Mouse (Mus musculus): Measurements from ENCODE around the gene Ppp1r13l. TPM values are rescaled to one million over a fixed set of nuclear protein-coding genes. Genes with fewer than 3 reads are reported as not detected.

The Ppp1r13l gene
- polyA plus RNA-seq, 1 experiment from 2014 or later, result 3.0 TPM

- Histone ChIP-seq H3K27me3 (ENCODE audit: insufficient read depth, low read length) (no peaks in the 10 kb centered on the region), H3K27ac (no peak overlapping the region), H3K4me2 (ENCODE audit: low read length) (no peak overlapping the region), H3K4me1 (replicated peaks; ENCODE audit: insufficient read depth, low read length) (0 out of 2 replicates have a peak, but pooled peaks cover 12% of the 10 kb centered on the region), H3K9me3 (replicated peaks; ENCODE audit: low read length) (no peaks in the 10 kb centered on the region), H3K4me3 (replicated peaks; ENCODE audit: low read depth, low read length) (no peak overlapping the region), H3K9ac (ENCODE audit: low read depth, low read length) (no peak overlapping the region), H3K36me3 (ENCODE audit: insufficient read depth, low read length) (no peaks in the 10 kb centered on the region)
- DNase-seq (ENCODE audit: low spot score) (no peak), ATAC-seq (replicated peaks; ENCODE audit: low FRiP score, low read depth) (no peak)
- WGBS, result 75% methylated on average over 4 of the region's 4 CpGs
- no peak for TF ChIP-seq CTCF (IDR thresholded peaks at IDR 0.05; ENCODE audit: low read depth)
Observed at GRCm38 (mm10) chr7:19365376-19365775, 5.8 kb downstream of the Ppp1r13l start.

GRCm38 (mm10) chr7:19368380-19368779, 8.8 kb downstream of the Ppp1r13l start:
- H3K27ac ChIP-seq, result no peak overlapping the region
- H3K4me2 ChIP-seq (ENCODE audit: low read length), result no peak overlapping the region
- H3K4me1 ChIP-seq (replicated peaks; ENCODE audit: insufficient read depth, low read length), result 0 out of 2 replicates have a peak, but pooled peaks cover 5% of the 10 kb centered on the region
- ATAC-seq (replicated peaks; ENCODE audit: low FRiP score, low read depth), result no peak
- H3K36me3 ChIP-seq (ENCODE audit: insufficient read depth, low read length), result no peaks in the 10 kb centered on the region
- H3K9me3 ChIP-seq (replicated peaks; ENCODE audit: low read length), result no peaks in the 10 kb centered on the region
- 20% methylated on average over 16 of the region's 16 CpGs for WGBS
- DNase-seq (ENCODE audit: low spot score), result peak; percentile 64
- H3K27me3 ChIP-seq (ENCODE audit: insufficient read depth, low read length), result no peaks in the 10 kb centered on the region
- peak; percentile 8; the same call in 1 of the 2 replicates for TF ChIP-seq CTCF (IDR thresholded peaks at IDR 0.05; ENCODE audit: low read depth)
- no peak overlapping the region for H3K4me3 ChIP-seq (replicated peaks; ENCODE audit: low read depth, low read length)
- no peak overlapping the region for H3K9ac ChIP-seq (ENCODE audit: low read depth, low read length)

- H3K27ac ChIP-seq, result no peak overlapping the region
- H3K9me3 ChIP-seq (replicated peaks; ENCODE audit: low read length), result no peaks in the 10 kb centered on the region
- peak overlapping the region; percentile 74 for H3K4me2 ChIP-seq (ENCODE audit: low read length)
- peak overlapping the region; percentile 26 for H3K4me3 ChIP-seq (replicated peaks; ENCODE audit: low read depth, low read length)
- WGBS, result 10% methylated on average over 45 of the region's 46 CpGs
- no peaks in the 10 kb centered on the region for H3K27me3 ChIP-seq (ENCODE audit: insufficient read depth, low read length)
- peak; percentile 60 for DNase-seq (ENCODE audit: low spot score)
- H3K36me3 ChIP-seq (ENCODE audit: insufficient read depth, low read length), result no peaks in the 10 kb centered on the region
- peak; percentile 77 for TF ChIP-seq CTCF (IDR thresholded peaks at IDR 0.05; ENCODE audit: low read depth)
- peak; percentile 53 for ATAC-seq (replicated peaks; ENCODE audit: low FRiP score, low read depth)
- 0 out of 2 replicates have a peak, but pooled peaks cover 5% of the 10 kb centered on the region for H3K4me1 ChIP-seq (replicated peaks; ENCODE audit: insufficient read depth, low read length)
- peak overlapping the region; percentile 55 for H3K9ac ChIP-seq (ENCODE audit: low read depth, low read length)
Observed at GRCm38 (mm10) chr7:19369823-19370425, 10.4 kb downstream of the Ppp1r13l start.

GRCm38 (mm10) chr7:19373367-19373766, 13.8 kb downstream of the Ppp1r13l start:
- no peak for DNase-seq (ENCODE audit: low spot score)
- ATAC-seq (replicated peaks; ENCODE audit: low FRiP score, low read depth), result no peak
- WGBS, result 96% methylated on average over 2 of the region's 2 CpGs
- no peak for TF ChIP-seq CTCF (IDR thresholded peaks at IDR 0.05; ENCODE audit: low read depth)
- Histone ChIP-seq H3K4me1 (replicated peaks; ENCODE audit: insufficient read depth, low read length) (0 out of 2 replicates have a peak, but pooled peaks cover 5% of the 10 kb centered on the region), H3K27ac (no peak overlapping the region), H3K4me2 (ENCODE audit: low read length) (no peak overlapping the region), H3K4me3 (replicated peaks; ENCODE audit: low read depth, low read length) (no peak overlapping the region), H3K9ac (ENCODE audit: low read depth, low read length) (no peak overlapping the region), H3K27me3 (ENCODE audit: insufficient read depth, low read length) (no peaks in the 10 kb centered on the region), H3K9me3 (replicated peaks; ENCODE audit: low read length) (no peaks in the 10 kb centered on the region), H3K36me3 (ENCODE audit: insufficient read depth, low read length) (no peaks in the 10 kb centered on the region)

- H3K4me3 ChIP-seq (replicated peaks; ENCODE audit: low read depth, low read length), result no peak overlapping the region
- H3K9me3 ChIP-seq (replicated peaks; ENCODE audit: low read length), result no peaks in the 10 kb centered on the region
- 82% methylated on average over 18 of the region's 18 CpGs for WGBS
- no peak overlapping the region for H3K9ac ChIP-seq (ENCODE audit: low read depth, low read length)
- no peaks in the 10 kb centered on the region for H3K27me3 ChIP-seq (ENCODE audit: insufficient read depth, low read length)
- no peaks in the 10 kb centered on the region for H3K4me1 ChIP-seq (replicated peaks; ENCODE audit: insufficient read depth, low read length)
- no peak overlapping the region for H3K4me2 ChIP-seq (ENCODE audit: low read length)
- no peak for TF ChIP-seq CTCF (IDR thresholded peaks at IDR 0.05; ENCODE audit: low read depth)
- no peak overlapping the region for H3K27ac ChIP-seq
- no peak for ATAC-seq (replicated peaks; ENCODE audit: low FRiP score, low read depth)
- H3K36me3 ChIP-seq (ENCODE audit: insufficient read depth, low read length), result no peaks in the 10 kb centered on the region
- DNase-seq (ENCODE audit: low spot score), result no peak
Observed at GRCm38 (mm10) chr7:19375368-19375767, 15.8 kb downstream of the Ppp1r13l start.

GRCm38 (mm10) chr7:19376019-19376418, 16.5 kb downstream of the Ppp1r13l start:
- Histone ChIP-seq H3K4me2 (ENCODE audit: low read length) (no peak overlapping the region), H3K27me3 (ENCODE audit: insufficient read depth, low read length) (no peaks in the 10 kb centered on the region), H3K9me3 (replicated peaks; ENCODE audit: low read length) (no peaks in the 10 kb centered on the region), H3K4me1 (replicated peaks; ENCODE audit: insufficient read depth, low read length) (no peaks in the 10 kb centered on the region), H3K4me3 (replicated peaks; ENCODE audit: low read depth, low read length) (no peak overlapping the region), H3K9ac (ENCODE audit: low read depth, low read length) (no peak overlapping the region), H3K27ac (no peak overlapping the region), H3K36me3 (ENCODE audit: insufficient read depth, low read length) (no peaks in the 10 kb centered on the region)
- TF ChIP-seq CTCF (IDR thresholded peaks at IDR 0.05; ENCODE audit: low read depth), result no peak
- ATAC-seq (replicated peaks; ENCODE audit: low FRiP score, low read depth) (no peak), DNase-seq (ENCODE audit: low spot score) (no peak)
- 89% methylated on average over 4 of the region's 4 CpGs for WGBS

- ATAC-seq (replicated peaks; ENCODE audit: low FRiP score, low read depth) (no peak), DNase-seq (ENCODE audit: low spot score) (no peak)
- Histone ChIP-seq H3K27me3 (ENCODE audit: insufficient read depth, low read length) (no peaks in the 10 kb centered on the region), H3K4me1 (replicated peaks; ENCODE audit: insufficient read depth, low read length) (no peaks in the 10 kb centered on the region), H3K9me3 (replicated peaks; ENCODE audit: low read length) (no peaks in the 10 kb centered on the region), H3K4me2 (ENCODE audit: low read length) (no peak overlapping the region), H3K4me3 (replicated peaks; ENCODE audit: low read depth, low read length) (no peak overlapping the region), H3K36me3 (ENCODE audit: insufficient read depth, low read length) (no peaks in the 10 kb centered on the region), H3K27ac (no peak overlapping the region), H3K9ac (ENCODE audit: low read depth, low read length) (no peak overlapping the region)
- no peak for TF ChIP-seq CTCF (IDR thresholded peaks at IDR 0.05; ENCODE audit: low read depth)
- WGBS, result 78% methylated on average over 7 of the region's 8 CpGs
Observed at GRCm38 (mm10) chr7:19378049-19378448, 18.5 kb downstream of the Ppp1r13l start.

Measured in kidney, postnatal 0 days (tissue).